Mouse (Mus musculus) hindbrain, embryonic 11.5 days (tissue): Measurements from ENCODE around the gene Col12a1. TPM values are rescaled to one million over a fixed set of nuclear protein-coding genes. Genes with fewer than 3 reads are reported as not detected.

Experiments used
- ATAC-seq: fragments of 200-750 bp; cut with Nextera tagmentation; 2 replicates; pipeline ENCODE4 v1.8.0; 2017; ENCODE audit warnings: mild to moderate bottlenecking, moderate TSS enrichment, moderate library complexity; ENCODE audit not compliant: low FRiP score
- DNase-seq: peaks from one replicate; pipeline ENCODE4 v3.0.0-alpha.2; 2015; ENCODE audit warnings: low spot score
- H3K27ac ChIP-seq: fragments of 300-500 bp; sonication (generic); 2 replicates; pipeline ENCODE4 v1.5.1; 2014; ENCODE audit warnings: mild to moderate bottlenecking, low read depth, low read length
- H3K27me3 ChIP-seq: fragments of 300-500 bp; sonication (generic); 2 replicates; pipeline ENCODE4 v1.6.1; 2014; ENCODE audit warnings: mild to moderate bottlenecking, low read length, moderate library complexity, mixed read lengths; ENCODE audit not compliant: control insufficient read depth, insufficient read depth
- H3K36me3 ChIP-seq: fragments of 300-500 bp; sonication (generic); 2 replicates; pipeline ENCODE4 v1.6.1; 2014; ENCODE audit warnings: mild to moderate bottlenecking, low read length, moderate library complexity, mixed read lengths; ENCODE audit not compliant: control insufficient read depth, insufficient read depth
- H3K4me1 ChIP-seq: fragments of 300-500 bp; sonication (generic); replicated peaks from 2 replicates; pipeline ENCODE4 v1.6.1; 2014; ENCODE audit warnings: low read length, mixed read lengths; ENCODE audit not compliant: control insufficient read depth, insufficient read depth
- H3K4me2 ChIP-seq: fragments of 300-500 bp; sonication (generic); replicated peaks from 2 replicates; pipeline ENCODE4 v1.6.1; 2014; ENCODE audit warnings: mild to moderate bottlenecking, low read depth, low read length
- H3K4me3 ChIP-seq: fragments of 300-500 bp; sonication (generic); 2 replicates; pipeline ENCODE4 v1.5.1; 2014; ENCODE audit warnings: low read depth, low read length
- H3K9ac ChIP-seq: fragments of 300-500 bp; sonication (generic); 2 replicates; pipeline ENCODE4 v1.6.1; 2014; ENCODE audit warnings: low read depth, low read length
- H3K9me3 ChIP-seq: fragments of 300-500 bp; sonication (generic); 2 replicates; pipeline ENCODE4 v1.6.1; 2016; ENCODE audit warnings: low read length; ENCODE audit not compliant: control insufficient read depth
- WGBS: fragments of 180-500 bp; shearing (Covaris S2); extraction: QIAGEN DNeasy Blood & Tissue Kit; methylation state at CpG from one replicate; pipeline ENCODE4 v1.1.7; 2014; 5-methylcytosine and 5-hydroxymethylcytosine counted together
- polyA plus RNA-seq: library from polyadenylated mRNA; unstranded; fragments of >200 nt; fragmentation: Nextera tagmentation; extraction: Ambion mirVana; gene quantifications from 2 replicates; pipeline ENCODE4 v1.2.1, GENCODE M21; 2014

Gene Col12a1
- polyA plus RNA-seq, 1 experiment from 2014 or later, result 32.2 TPM

- Histone ChIP-seq H3K9ac (no peak overlapping the region), H3K9me3 (no peaks in the 10 kb centered on the region), H3K36me3 (no peaks in the 10 kb centered on the region), H3K4me1 (no peaks in the 10 kb centered on the region), H3K27me3 (no peaks in the 10 kb centered on the region), H3K4me3 (no peak overlapping the region), H3K4me2 (no peak overlapping the region), H3K27ac (no peak overlapping the region)
- no peak for DNase-seq
- 84% methylated on average over 6 of the region's 6 CpGs for WGBS
- ATAC-seq, result no peak
Observed at GRCm38 (mm10) chr9:79618839-79619597, 99.6 kb downstream of the Col12a1 start.

GRCm38 (mm10) chr9:79617336-79617735, 101.3 kb downstream of the Col12a1 start:
- no peaks in the 10 kb centered on the region for H3K4me1 ChIP-seq
- ATAC-seq (no peak), DNase-seq (peak; percentile 16)
- no peaks in the 10 kb centered on the region for H3K27me3 ChIP-seq
- no peak overlapping the region for H3K27ac ChIP-seq
- WGBS, result 29% methylated on average over 3 of the region's 3 CpGs
- no peaks in the 10 kb centered on the region for H3K9me3 ChIP-seq
- no peak overlapping the region for H3K9ac ChIP-seq
- no peaks in the 10 kb centered on the region for H3K36me3 ChIP-seq
- H3K4me2 ChIP-seq, result no peak overlapping the region
- no peak overlapping the region for H3K4me3 ChIP-seq

GRCm38 (mm10) chr9:79616040-79616439, 102.6 kb downstream of the Col12a1 start:
- DNase-seq (no peak), ATAC-seq (no peak)
- Histone ChIP-seq H3K4me1 (no peaks in the 10 kb centered on the region), H3K27ac (no peak overlapping the region), H3K36me3 (no peaks in the 10 kb centered on the region), H3K4me2 (no peak overlapping the region), H3K4me3 (no peak overlapping the region), H3K9me3 (no peaks in the 10 kb centered on the region), H3K27me3 (no peaks in the 10 kb centered on the region), H3K9ac (no peak overlapping the region)
- 89% methylated on average over 5 of the region's 5 CpGs for WGBS

GRCm38 (mm10) chr9:79610286-79610685, 108.3 kb downstream of the Col12a1 start:
- Histone ChIP-seq H3K27me3 (no peaks in the 10 kb centered on the region), H3K27ac (no peak overlapping the region), H3K9me3 (no peaks in the 10 kb centered on the region), H3K4me1 (no peaks in the 10 kb centered on the region), H3K4me2 (no peak overlapping the region), H3K4me3 (no peak overlapping the region), H3K9ac (no peak overlapping the region), H3K36me3 (no peaks in the 10 kb centered on the region)
- no peak for DNase-seq
- WGBS, result 78% methylated on average over 6 of the region's 6 CpGs
- ATAC-seq, result no peak

GRCm38 (mm10) chr9:79609661-79610060, 109.0 kb downstream of the Col12a1 start:
- Histone ChIP-seq H3K9me3 (no peaks in the 10 kb centered on the region), H3K27me3 (no peaks in the 10 kb centered on the region), H3K27ac (no peak overlapping the region), H3K4me3 (no peak overlapping the region), H3K36me3 (no peaks in the 10 kb centered on the region), H3K9ac (no peak overlapping the region), H3K4me1 (no peaks in the 10 kb centered on the region), H3K4me2 (no peak overlapping the region)
- DNase-seq (no peak), ATAC-seq (no peak)
- WGBS, result 77% methylated on average over 4 of the region's 4 CpGs

- Histone ChIP-seq H3K4me1 (no peaks in the 10 kb centered on the region), H3K27me3 (no peaks in the 10 kb centered on the region), H3K4me2 (no peak overlapping the region), H3K9me3 (no peaks in the 10 kb centered on the region), H3K27ac (no peak overlapping the region), H3K9ac (no peak overlapping the region), H3K36me3 (no peaks in the 10 kb centered on the region), H3K4me3 (no peak overlapping the region)
- WGBS, result 83% methylated on average over 1 of the region's 1 CpGs
- ATAC-seq, result no peak
- DNase-seq, result no peak
Observed at GRCm38 (mm10) chr9:79608795-79609194, 109.8 kb downstream of the Col12a1 start.

GRCm38 (mm10) chr9:79608062-79608531, 110.5 kb downstream of the Col12a1 start:
- Histone ChIP-seq H3K9ac (no peak overlapping the region), H3K4me3 (no peak overlapping the region), H3K4me1 (no peaks in the 10 kb centered on the region), H3K36me3 (no peaks in the 10 kb centered on the region), H3K9me3 (no peaks in the 10 kb centered on the region), H3K27ac (no peak overlapping the region), H3K27me3 (no peaks in the 10 kb centered on the region), H3K4me2 (no peak overlapping the region)
- ATAC-seq (no peak), DNase-seq (no peak)
- 77% methylated on average over 4 of the region's 4 CpGs for WGBS

- Histone ChIP-seq H3K36me3 (no peaks in the 10 kb centered on the region), H3K4me2 (no peak overlapping the region), H3K27me3 (no peaks in the 10 kb centered on the region), H3K4me3 (no peak overlapping the region), H3K9me3 (no peaks in the 10 kb centered on the region), H3K9ac (no peak overlapping the region), H3K27ac (no peak overlapping the region), H3K4me1 (no peaks in the 10 kb centered on the region)
- ATAC-seq (peak; percentile 53; the same call in 1 of the 2 replicates), DNase-seq (no peak)
- 80% methylated on average over 5 of the region's 5 CpGs for WGBS
Observed at GRCm38 (mm10) chr9:79606122-79606521, 112.5 kb downstream of the Col12a1 start.

GRCm38 (mm10) chr9:79605722-79606121, 112.9 kb downstream of the Col12a1 start:
- Histone ChIP-seq H3K4me3 (no peak overlapping the region), H3K4me1 (no peaks in the 10 kb centered on the region), H3K27ac (no peak overlapping the region), H3K9me3 (no peaks in the 10 kb centered on the region), H3K9ac (no peak overlapping the region), H3K4me2 (no peak overlapping the region), H3K27me3 (no peaks in the 10 kb centered on the region), H3K36me3 (no peaks in the 10 kb centered on the region)
- 42% methylated on average over 5 of the region's 5 CpGs for WGBS
- peak; percentile 77 for ATAC-seq
- peak; percentile 25 for DNase-seq
